Mouse (Mus musculus) testis, adult 2 months (tissue): ENCODE results near the gene Ncapd3. TPM values are rescaled to one million over a fixed set of nuclear protein-coding genes. Genes with fewer than 3 reads are reported as not detected.

Source experiments
- H3K27ac ChIP-seq: fragments of 200-500 bp; 2 replicates; pipeline ENCODE4 v1.5.1; 2012; ENCODE audit warnings: low read depth, low read length; ENCODE audit not compliant: control insufficient read depth, insufficient read depth
- H3K27me3 ChIP-seq: fragments of 200-500 bp; 2 replicates; pipeline ENCODE4 v1.6.1; 2012; ENCODE audit warnings: mild to moderate bottlenecking, low read length, moderate library complexity; ENCODE audit not compliant: control insufficient read depth, insufficient read depth
- H3K36me3 ChIP-seq: fragments of 200-500 bp; 2 replicates; pipeline ENCODE4 v1.6.1; 2012; ENCODE audit warnings: mild to moderate bottlenecking, low read length; ENCODE audit not compliant: control insufficient read depth, insufficient read depth
- H3K4me1 ChIP-seq: fragments of 200-500 bp; 2 replicates; pipeline ENCODE4 v1.6.1; 2012; ENCODE audit warnings: low read length; ENCODE audit not compliant: control insufficient read depth, insufficient read depth
- H3K4me3 ChIP-seq: fragments of 200-500 bp; 2 replicates; pipeline ENCODE4 v1.5.1; 2012; ENCODE audit warnings: low read depth, mild to moderate bottlenecking, low read length, moderate library complexity, mixed read lengths; ENCODE audit not compliant: control insufficient read depth
- CTCF ChIP-seq: fragments of 200-500 bp; IDR thresholded peaks from 2 replicates; pipeline ENCODE4 v1.5.1; 2012; ENCODE audit warnings: low read depth, mild to moderate bottlenecking, inconsistent platforms, low read length, moderate library complexity; ENCODE audit not compliant: control insufficient read depth, insufficient read depth, insufficient replicate concordance
- POLR2A ChIP-seq: fragments of 200-500 bp; IDR thresholded peaks from 2 replicates; pipeline ENCODE4 v1.6.1; 2012; ENCODE audit warnings: low read depth, mild to moderate bottlenecking, inconsistent platforms, low read length, moderate library complexity; ENCODE audit not compliant: control insufficient read depth
- polyA plus RNA-seq: library from polyadenylated mRNA; depleted of rRNA; stranded (reverse); fragments of >200 nt; gene quantifications from 2 replicates; pipeline ENCODE4 v1.2.3, GENCODE M21; 2012

Gene Ncapd3
- polyA plus RNA-seq, 1 experiment: 16.4 TPM

DNA sequence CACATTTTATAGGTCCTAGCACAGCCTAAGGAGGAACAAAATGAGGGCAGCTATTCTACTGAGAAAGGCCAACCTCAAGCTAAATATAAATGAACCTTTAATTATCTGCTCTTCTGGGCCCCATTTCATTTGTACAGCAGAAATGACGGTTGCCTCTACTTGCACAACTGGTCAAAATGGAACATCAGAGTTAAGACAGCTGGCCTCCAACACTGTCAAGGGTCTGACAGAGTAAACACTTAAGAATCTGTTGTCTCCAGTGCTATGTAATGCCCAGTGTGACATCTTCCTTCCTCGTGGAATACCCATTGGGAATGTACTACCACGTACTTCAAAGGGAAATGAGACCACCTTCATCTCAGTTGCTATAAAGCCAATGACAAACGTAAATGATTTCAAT, 18.4 kb upstream of the Ncapd3 start:
- Histone ChIP-seq H3K36me3 (peaks cover 1% of the 10 kb centered on the region; the same call in 1 of the 2 replicates), H3K4me1 (no peaks in the 10 kb centered on the region), H3K27me3 (no peaks in the 10 kb centered on the region), H3K27ac (no peak overlapping the region), H3K4me3 (no peak overlapping the region)
- TF ChIP-seq CTCF (no peak), POLR2A (no peak)

DNA sequence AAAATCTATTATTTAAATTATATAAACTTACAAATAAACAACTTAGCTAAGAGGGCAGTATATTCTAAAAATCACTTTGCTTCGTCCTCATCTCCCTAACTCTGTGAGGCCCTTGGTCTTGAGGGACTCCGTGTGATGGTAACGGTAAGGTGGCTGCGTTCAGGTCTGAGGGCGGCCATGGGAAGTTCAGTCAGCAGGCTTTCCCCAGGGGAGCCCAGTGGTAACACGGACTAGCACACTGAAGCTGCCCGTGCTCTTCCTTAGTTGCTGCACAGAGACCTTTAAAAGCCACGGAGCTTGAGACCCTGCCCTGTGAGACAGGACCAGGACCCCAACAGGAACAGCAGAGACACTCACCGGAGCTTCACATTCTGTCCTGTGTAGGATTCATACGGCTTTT, 11.0 kb upstream of the Ncapd3 start:
- Histone ChIP-seq H3K4me3 (no peak overlapping the region), H3K27ac (no peak overlapping the region), H3K4me1 (no peaks in the 10 kb centered on the region), H3K27me3 (no peaks in the 10 kb centered on the region), H3K36me3 (no peaks in the 10 kb centered on the region)
- TF ChIP-seq POLR2A (no peak), CTCF (no peak)

DNA sequence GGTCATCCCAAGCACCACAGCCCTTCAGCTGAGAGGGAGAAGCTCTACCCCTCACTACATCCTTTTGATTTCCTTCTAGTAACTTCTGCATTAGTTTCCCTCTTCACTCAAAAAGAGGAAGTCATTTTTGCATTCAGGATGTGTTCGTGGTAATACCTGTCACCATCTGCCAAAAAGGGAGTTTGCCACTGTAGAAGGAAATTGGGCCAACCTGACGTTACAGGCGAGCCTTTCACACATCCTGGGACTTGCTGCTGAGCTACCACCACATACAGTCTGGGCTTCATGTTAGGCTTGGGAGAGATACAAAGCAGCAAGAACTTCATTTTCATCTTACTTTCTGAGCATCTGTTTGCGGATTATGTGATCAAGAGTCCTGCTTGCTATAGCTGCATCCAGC, 6.3 kb upstream of the Ncapd3 start:
- H3K27ac ChIP-seq: no peak overlapping the region
- TF ChIP-seq POLR2A (no peak), CTCF (no peak)
- no peaks in the 10 kb centered on the region for H3K36me3 ChIP-seq
- H3K4me1 ChIP-seq: no peaks in the 10 kb centered on the region
- H3K27me3 ChIP-seq: no peaks in the 10 kb centered on the region
- no peak overlapping the region for H3K4me3 ChIP-seq

DNA sequence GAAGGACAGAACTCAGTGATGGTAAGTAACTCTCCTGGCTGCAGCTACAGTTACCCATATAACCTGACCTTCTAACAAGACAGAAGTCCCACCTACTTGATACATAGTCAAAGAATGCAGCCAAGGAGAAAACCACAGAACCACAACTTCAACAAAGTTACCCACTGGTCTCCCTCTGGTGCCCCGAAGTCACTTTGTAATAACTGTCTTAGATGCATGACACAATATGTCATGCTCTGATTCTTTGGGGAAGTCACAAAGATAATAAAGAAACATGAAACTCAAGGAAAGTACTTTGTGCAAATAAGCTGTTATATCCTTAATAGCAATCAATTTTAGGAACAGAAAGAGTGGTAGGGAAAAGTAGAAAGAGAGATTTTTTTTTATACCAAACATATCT, 3.3 kb upstream of the Ncapd3 start:
- H3K27me3 ChIP-seq: no peaks in the 10 kb centered on the region
- H3K4me3 ChIP-seq: no peak overlapping the region
- H3K27ac ChIP-seq: no peak overlapping the region
- H3K4me1 ChIP-seq: peaks cover 7% of the 10 kb centered on the region
- no peaks in the 10 kb centered on the region for H3K36me3 ChIP-seq
- TF ChIP-seq CTCF (no peak), POLR2A (no peak)

DNA sequence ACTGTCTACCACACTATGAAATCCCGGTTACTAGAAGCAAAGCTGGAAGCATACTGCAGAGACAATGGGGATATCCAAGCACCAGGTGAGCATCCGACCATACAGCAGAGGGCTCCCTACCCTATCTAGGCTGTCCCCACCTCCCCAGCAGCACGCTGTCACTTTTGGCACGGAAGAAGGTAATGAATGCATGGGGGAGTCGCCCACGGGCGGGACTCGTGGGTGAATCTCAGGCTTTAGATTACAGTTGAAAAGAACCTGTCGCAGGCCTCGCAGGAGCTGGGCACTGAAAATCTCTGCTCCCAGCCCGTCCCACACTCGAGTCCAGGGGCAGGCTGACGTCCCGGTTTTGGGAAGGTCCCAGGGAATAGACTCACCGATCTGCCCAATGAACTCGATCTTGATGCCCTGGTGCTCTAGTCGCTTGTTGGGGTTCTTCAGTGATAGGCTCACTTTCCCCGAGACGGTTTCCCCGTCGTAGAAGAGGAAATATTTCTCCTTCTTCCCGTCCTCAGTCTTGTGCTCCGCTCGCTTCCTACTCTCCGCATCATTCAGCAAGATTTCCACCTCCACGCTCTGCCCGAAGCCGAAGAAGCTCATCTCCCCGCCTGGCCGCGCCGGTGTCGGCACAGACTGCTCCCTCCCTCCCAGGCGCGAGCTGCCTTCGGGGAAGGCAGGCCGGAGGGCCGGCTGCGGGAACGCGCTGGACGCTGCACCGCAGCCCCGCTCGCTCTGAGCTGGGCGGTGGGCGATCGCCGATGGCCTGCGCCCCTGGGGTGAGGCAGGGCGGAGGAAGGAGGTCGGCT, 750 bp upstream of the Ncapd3 start:
- H3K4me3 ChIP-seq: peak overlapping the region; percentile 91
- no peak for TF ChIP-seq CTCF
- no peak for TF ChIP-seq POLR2A
- peaks cover 7% of the 10 kb centered on the region for H3K4me1 ChIP-seq
- H3K27me3 ChIP-seq: no peaks in the 10 kb centered on the region
- no peaks in the 10 kb centered on the region for H3K36me3 ChIP-seq
- H3K27ac ChIP-seq: peak overlapping the region; percentile 85

DNA sequence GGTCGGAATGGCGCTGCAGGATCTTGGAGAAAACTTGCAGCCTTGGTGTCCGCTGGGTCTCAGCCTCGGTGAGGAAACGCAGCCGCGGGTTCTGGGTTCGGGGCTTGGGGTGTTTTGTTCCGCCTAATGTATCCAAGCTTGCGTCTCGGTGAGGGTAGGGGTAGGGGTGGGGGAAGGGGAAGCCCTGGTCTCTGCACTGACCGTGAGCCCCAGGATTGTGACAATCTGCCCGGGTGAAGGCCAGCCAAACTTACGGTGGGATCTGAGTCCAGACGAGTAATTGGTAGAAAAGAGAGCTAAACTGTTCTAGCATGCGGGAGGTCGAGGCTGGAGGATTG, 757 bp downstream of the Ncapd3 start:
- no peak for TF ChIP-seq POLR2A
- no peak for TF ChIP-seq CTCF
- Histone ChIP-seq H3K4me3 (peak overlapping the region; percentile 91), H3K27ac (0 out of 2 replicates have a peak overlapping the region, but pooled peaks have one; percentile 5), H3K27me3 (no peaks in the 10 kb centered on the region), H3K36me3 (no peaks in the 10 kb centered on the region), H3K4me1 (peaks cover 7% of the 10 kb centered on the region)

DNA sequence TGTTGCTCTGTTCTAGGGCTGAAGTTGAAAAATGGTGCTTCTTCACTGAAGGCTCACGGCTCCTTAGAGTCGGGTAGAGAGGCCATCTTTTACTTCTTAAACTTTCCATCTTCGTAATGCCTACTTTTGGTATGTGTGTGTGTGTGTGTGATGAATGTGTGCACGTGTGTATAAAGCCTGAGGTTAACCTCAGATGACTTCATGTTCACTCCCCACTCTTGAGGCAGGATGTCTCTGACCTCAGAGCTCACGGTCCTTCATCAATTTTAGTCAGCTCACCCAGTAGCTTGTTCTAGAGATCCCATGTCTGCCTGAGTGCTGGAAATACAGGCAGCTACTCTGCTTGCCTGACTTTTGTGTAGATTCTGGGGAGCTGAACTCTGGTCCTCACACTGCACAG, 13.9 kb downstream of the Ncapd3 start:
- no peaks in the 10 kb centered on the region for H3K4me1 ChIP-seq
- peaks cover 4% of the 10 kb centered on the region for H3K36me3 ChIP-seq
- no peak for TF ChIP-seq CTCF
- TF ChIP-seq POLR2A: no peak
- no peak overlapping the region for H3K4me3 ChIP-seq
- H3K27ac ChIP-seq: no peak overlapping the region
- no peaks in the 10 kb centered on the region for H3K27me3 ChIP-seq
